Mouse (Mus musculus) c-Kit-positive CD71-positive TER-119-positive erythroid progenitor cells, embryonic 14.5 days (primary cell): ENCODE results near the gene Abcf3.
A peak's percentile ranks its signal among the peaks of the same experiment; 100 is the strongest.

Experiments used
- DNase-seq: peaks from one replicate; pipeline ENCODE4 v3.0.0-alpha.2; 2013; ENCODE audit warnings: low spot score

Gene Abcf3

GRCm38 (mm10) chr16:20548096-20548948, at the start of gene Abcf3:
Gene Abcf3, plus strand, starts transcription at chr16:20548577.
- peak; percentile 99 for DNase-seq

DNA sequence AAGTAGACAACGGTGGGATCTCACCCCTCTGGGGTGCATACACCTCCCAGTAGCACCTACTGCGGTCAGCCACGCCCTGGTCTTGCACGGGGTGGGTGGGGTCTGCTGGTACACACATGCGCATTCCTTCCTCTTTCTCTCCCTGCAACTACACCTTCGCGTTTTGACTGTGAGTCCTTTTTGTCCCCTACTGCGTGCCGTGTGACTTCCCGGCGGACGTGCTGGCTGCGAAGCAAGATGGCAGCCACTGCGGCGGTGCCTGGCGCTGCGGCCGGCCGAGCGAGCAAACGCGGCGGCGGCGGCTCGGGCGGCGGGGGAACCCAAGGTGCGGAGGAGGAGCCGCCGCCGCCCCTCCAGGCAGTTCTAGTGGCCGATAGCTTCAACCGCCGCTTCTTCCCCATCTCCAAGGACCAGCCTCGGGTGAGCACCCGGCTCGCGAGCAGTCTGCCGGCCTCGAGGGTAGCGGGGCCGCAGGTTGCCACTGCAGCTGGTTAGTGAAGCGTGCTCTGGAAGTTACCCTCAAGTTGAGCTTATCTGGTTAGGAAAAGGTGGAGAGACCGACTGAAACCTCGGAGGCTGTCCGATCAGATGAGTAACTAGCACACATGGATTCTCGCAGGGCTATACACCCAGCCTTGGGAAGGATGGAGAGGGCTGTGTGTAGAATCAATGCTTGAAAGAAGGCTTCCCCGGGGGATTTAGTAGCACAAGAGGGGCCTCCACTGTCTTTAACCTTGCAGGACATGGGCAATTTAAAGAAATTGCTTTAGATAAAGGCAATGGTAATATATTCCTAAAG, 49.5 kb upstream of the Abcf3 start, which contains the start of gene Eif2b5:
Gene Eif2b5, plus strand, starts transcription at position 141 of the 799 bp plus-strand sequence.
- DNase-seq: peak; percentile 84

DNA sequence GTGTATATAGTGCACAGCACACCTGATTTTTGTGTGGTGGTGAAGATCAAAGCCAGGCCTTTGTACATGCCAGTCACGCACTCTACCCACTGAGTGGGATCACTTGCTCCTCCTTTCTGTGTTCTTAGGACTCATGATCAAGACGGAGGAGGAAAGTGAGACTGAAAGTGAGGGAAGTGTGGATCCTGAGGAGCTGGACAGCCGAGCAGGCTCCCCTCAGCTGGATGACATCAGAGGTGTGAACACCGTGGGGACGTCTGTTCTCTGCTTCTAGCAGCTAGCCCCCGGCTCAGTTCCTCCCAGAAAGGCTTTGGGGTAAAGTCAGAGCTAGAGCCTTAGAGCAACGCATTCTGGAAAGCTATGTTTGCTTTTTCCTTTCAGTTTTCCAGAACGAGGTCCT, 42.4 kb upstream of the Abcf3 start:
- DNase-seq: no peak

DNA sequence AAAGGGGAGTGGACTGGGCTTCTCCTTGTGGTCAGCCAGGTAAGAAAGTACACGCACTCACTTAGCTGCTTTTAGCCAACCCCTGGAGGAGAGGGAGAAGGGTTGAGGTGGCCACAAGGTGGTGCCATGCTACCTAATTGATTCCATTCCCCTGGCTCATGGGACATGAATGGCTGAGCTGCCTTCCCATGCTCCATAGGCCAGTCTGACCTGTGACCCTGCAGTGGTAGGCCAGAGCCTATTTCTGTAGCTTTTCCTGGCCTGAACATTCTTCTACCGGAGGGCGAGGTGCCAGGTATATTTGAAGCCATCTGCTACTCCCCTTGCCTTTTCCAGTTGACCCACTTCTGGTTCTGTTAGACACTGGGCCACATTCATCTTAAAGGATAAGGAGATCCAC, 39.0 kb upstream of the Abcf3 start:
- peak; percentile 22 for DNase-seq

DNA sequence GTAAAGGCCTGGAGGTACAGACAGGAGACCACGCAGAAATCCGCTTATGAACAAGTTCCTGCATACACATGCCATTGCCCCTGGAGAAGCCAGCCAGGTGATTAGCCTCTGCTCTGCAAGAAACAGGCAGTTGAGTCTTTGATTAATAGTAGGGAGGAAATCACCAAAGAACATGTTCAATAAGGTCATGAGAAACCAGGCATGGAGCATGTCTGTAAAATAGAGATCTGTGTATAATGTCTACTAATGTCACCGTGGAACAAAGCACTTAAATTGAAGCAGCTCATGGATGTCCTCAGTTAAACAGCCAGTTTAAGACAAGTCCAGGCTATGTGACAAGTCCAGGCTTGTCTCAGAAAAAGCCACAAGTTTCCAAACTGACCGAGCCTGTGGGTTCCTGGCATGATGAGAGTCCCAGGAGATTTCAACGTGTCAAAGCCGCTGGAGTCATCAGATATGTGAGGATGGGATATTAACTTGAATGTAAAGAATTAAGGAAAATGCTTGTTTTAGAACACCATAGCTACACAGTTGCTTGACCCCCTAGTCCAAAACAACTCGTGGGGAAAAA, 37.0 kb upstream of the Abcf3 start:
- no peak for DNase-seq

GRCm38 (mm10) chr16:20516032-20516431, 32.3 kb upstream of the Abcf3 start:
- DNase-seq: no peak

- peak; percentile 82 for DNase-seq
Observed at GRCm38 (mm10) chr16:20516726-20517201, 31.6 kb upstream of the Abcf3 start, which contains the start of gene Dvl3. Gene Dvl3, plus strand, starts transcription at chr16:20516982.

- DNase-seq: peak; percentile 21
Observed at GRCm38 (mm10) chr16:20517216-20517615, 31.2 kb upstream of the Abcf3 start.

- DNase-seq: peak; percentile 20
Observed at GRCm38 (mm10) chr16:20517701-20518374, 30.5 kb upstream of the Abcf3 start.

- no peak for DNase-seq
Observed at GRCm38 (mm10) chr16:20523886-20524285, 24.5 kb upstream of the Abcf3 start.

GRCm38 (mm10) chr16:20528779-20529178, 19.6 kb upstream of the Abcf3 start:
- DNase-seq: no peak

DNA sequence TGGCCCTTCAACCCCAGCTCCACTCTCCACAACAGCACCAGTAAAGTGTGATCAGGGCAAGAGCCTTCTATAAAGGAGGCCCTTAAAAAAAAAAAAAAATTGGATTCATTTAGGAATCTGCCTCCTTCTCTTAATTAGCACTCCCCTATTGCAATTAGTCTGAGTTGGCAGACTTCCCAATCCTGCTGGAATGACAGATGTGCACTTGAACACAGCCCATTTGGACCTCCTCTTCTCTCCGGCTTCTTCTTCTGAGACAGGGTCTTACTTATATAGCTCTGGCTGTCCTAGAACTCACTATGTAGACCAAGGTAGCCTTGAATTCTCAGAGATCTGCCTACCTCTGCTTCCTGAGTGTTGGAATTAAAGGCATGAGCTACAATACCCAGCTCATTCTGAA, 19.0 kb upstream of the Abcf3 start:
- DNase-seq: no peak

- no peak for DNase-seq
Observed at GRCm38 (mm10) chr16:20530941-20531340, 17.4 kb upstream of the Abcf3 start.

GRCm38 (mm10) chr16:20534617-20535295, 13.6 kb upstream of the Abcf3 start:
- DNase-seq: no peak

DNA sequence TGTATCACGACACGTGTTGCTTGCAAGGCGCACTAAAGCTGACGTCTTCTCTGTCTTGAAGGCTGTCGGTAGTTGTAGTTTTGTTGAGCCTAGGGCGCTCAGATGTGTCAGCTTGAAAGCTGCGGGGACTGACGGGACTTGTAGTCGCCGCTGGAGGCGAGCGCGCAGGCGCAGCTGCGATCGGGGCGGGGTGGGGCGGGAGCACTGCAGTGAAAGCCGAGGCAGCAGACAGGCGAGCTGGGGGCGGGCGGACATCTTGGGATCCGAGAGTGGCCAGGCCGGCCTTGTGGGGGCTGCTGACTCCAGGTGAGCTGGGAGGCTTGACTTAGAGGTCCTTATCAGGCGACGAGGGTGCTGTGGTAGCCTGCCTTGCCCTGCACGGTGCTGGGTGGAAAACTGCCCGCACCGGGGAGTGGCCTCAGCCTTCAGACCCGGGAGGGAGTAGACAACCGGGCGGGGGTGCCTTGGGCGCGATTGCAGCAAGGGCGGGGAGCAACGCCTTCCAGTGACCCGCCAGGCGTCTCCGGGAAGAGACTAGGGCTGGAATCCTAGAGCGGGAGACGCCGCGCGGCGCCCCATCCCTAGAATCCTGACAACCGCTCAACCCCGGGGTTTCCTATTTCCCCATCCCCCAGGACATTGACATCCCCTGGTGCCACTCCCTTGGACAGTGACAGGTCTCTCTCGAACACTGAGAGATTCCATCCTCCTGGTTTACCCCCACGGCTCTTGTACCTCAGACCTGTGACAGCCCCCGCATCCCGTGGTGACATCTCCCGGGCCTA, 12.9 kb upstream of the Abcf3 start, which contains the start of gene Ap2m1:
Gene Ap2m1, plus strand, starts transcription at position 183 of the 785 bp plus-strand sequence.
- peak; percentile 97 for DNase-seq

- no peak for DNase-seq
Observed at GRCm38 (mm10) chr16:20536081-20536665, 12.2 kb upstream of the Abcf3 start.

GRCm38 (mm10) chr16:20537071-20537471, 11.3 kb upstream of the Abcf3 start:
- DNase-seq: peak; percentile 70

GRCm38 (mm10) chr16:20537601-20538320, 10.6 kb upstream of the Abcf3 start:
- no peak for DNase-seq

GRCm38 (mm10) chr16:20539649-20540048, 8.7 kb upstream of the Abcf3 start:
- DNase-seq: no peak
